ENCODE assay signal across 15 mouse cellular contexts in the genomic region with DNA sequence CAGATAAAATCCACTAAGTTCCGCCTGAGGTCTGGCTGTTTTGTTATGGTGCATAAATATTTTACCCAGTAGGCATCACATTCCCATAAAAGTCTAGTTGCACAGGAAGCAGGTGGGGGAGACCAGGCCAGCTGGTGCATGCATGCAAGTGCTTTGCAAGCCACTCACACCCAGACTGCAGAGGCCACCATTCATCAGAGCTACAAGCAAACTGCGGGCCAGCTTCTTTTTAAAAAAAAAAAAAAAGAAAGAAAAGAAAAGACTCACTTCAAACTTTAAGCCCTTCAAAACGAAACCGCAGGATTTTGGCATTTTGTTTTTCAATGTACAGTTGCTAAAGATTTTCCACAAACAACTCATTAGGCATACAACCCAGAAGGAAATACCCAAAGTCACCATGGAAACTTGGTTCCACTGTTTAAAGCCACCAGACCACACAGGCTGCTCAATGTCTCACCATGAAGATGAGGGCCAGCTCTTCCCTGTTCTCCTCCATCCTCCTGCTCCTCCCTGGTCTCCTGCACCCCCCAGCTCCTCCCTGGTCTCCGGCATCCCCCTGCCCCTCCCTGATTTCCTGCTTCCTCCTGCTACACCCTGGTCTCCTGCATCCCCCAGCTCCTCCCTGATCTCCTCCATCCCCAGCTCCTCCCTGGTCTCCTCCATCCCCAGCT. TPM values are rescaled to one million over a fixed set of nuclear protein-coding genes. Genes with fewer than 3 reads are reported as not detected.
A peak's percentile ranks its signal among the peaks of the same experiment; 100 is the strongest.
DNase-seq lines count a peak whose midpoint lies in the region; ATAC-seq and TF ChIP-seq lines count a peak whose summit lies in the region.
"Had no signal": no experiment of that assay in that cellular context is flagged by ENCODE, and none has a peak within 500 bp of the region (broad histone marks: within the 10 kb centered on the region; RNA-seq: fewer than 3 reads in every experiment).

No protein-coding gene starts in this region.

- peaks cover 11% of the 10 kb centered on the region; the same call in 1 of the 2 replicates for H3K36me3 ChIP-seq in kidney, embryonic 15.5 days
- no peaks in the 10 kb centered on the region for H3K36me3 ChIP-seq in forebrain, postnatal 0 days (ENCODE audit: insufficient read depth)
- H3K36me3 ChIP-seq: midbrain, embryonic 12.5 days had no signal

- TF ChIP-seq CTCF in forebrain, postnatal 0 days (IDR thresholded peaks at IDR 0.05; ENCODE audit: low read depth), result no peak

- no peak overlapping the region for H3K4me2 ChIP-seq in kidney, embryonic 15.5 days
- H3K4me2 ChIP-seq in forebrain, postnatal 0 days (ENCODE audit: low read depth), result no peak overlapping the region
- H3K4me2 ChIP-seq: lung, embryonic 15.5 days; midbrain, embryonic 12.5 days had no signal

- H3K9me3 ChIP-seq in kidney, embryonic 15.5 days (replicated peaks), result no peaks in the 10 kb centered on the region
- H3K9me3 ChIP-seq in forebrain, postnatal 0 days (ENCODE audit: low read length), result no peaks in the 10 kb centered on the region
- H3K9me3 ChIP-seq: heart, embryonic 10.5 days; lung, embryonic 15.5 days; midbrain, embryonic 12.5 days had no signal

- DNase-seq in kidney, postnatal 10 days, result no peak
- peak; percentile 54 for DNase-seq in forebrain, postnatal 0 days
- peak; percentile 15 for DNase-seq in mesoderm, embryonic 11.5 days (ENCODE audit: low read depth, low spot score)
- no peak for DNase-seq in ovary, postnatal 10 days (ENCODE audit: low spot score)
- no peak for DNase-seq in adrenal gland, postnatal 36 days
- DNase-seq: adrenal gland, adult 2 months; cerebellum, adult 11 months; liver had no signal

- no peaks in the 10 kb centered on the region for H3K27me3 ChIP-seq in kidney, embryonic 15.5 days
- no peaks in the 10 kb centered on the region for H3K27me3 ChIP-seq in forebrain, postnatal 0 days (ENCODE audit: insufficient read depth, low read length)
- H3K27me3 ChIP-seq: lung, embryonic 15.5 days; midbrain, embryonic 12.5 days had no signal

- peaks cover 9% of the 10 kb centered on the region for H3K4me1 ChIP-seq in kidney, embryonic 15.5 days
- no peaks in the 10 kb centered on the region for H3K4me1 ChIP-seq in forebrain, postnatal 0 days (ENCODE audit: insufficient read depth)
- H3K4me1 ChIP-seq: lung, embryonic 15.5 days had no signal

- H3K4me3 ChIP-seq in kidney, embryonic 15.5 days (replicated peaks), result no peak overlapping the region
- no peak overlapping the region for H3K4me3 ChIP-seq in forebrain, postnatal 0 days (ENCODE audit: low read depth, low read length)
- H3K4me3 ChIP-seq: heart, embryonic 10.5 days; lung, embryonic 15.5 days; midbrain, embryonic 12.5 days had no signal

- no peak for ATAC-seq in kidney, embryonic 15.5 days (replicated peaks; ENCODE audit: low FRiP score)
- ATAC-seq in common myeloid progenitor, adult 5-6 weeks (replicated peaks; ENCODE audit: low read depth, poor library complexity, severe bottlenecking), result peak; percentile 31
- ATAC-seq in forebrain, postnatal 0 days, result peak; percentile 62
- ATAC-seq in CD4-positive, CD25-positive, alpha-beta regulatory T cell, adult 4 months, result no peak

- H3K9ac ChIP-seq in kidney, embryonic 15.5 days, result no peak overlapping the region
- no peak overlapping the region for H3K9ac ChIP-seq in forebrain, postnatal 0 days
- H3K9ac ChIP-seq: lung, embryonic 15.5 days; midbrain, embryonic 12.5 days had no signal

- peak overlapping the region; percentile 18; the same call in 1 of the 2 replicates for H3K27ac ChIP-seq in kidney, embryonic 15.5 days
- 0 out of 2 replicates have a peak overlapping the region, but pooled peaks have one; percentile 29 for H3K27ac ChIP-seq in forebrain, postnatal 0 days (ENCODE audit: low read depth, low read length)
- H3K27ac ChIP-seq: heart, embryonic 10.5 days; lung, embryonic 15.5 days; midbrain, embryonic 12.5 days; stomach, postnatal 0 days had no signal

- WGBS in kidney, embryonic 15.5 days, result 35% methylated on average over 5 of the region's 5 CpGs
- WGBS in forebrain, postnatal 0 days, result 21% methylated on average over 5 of the region's 5 CpGs

RNA-seq across cellular contexts. Expression of a gene that starts 17.9 kb away (rescaled TPM):
- 10.1 and 11.9 TPM in 2 replicates for polyA plus RNA-seq in kidney, embryonic 15.5 days (2015; fragmentation: Nextera tagmentation; extraction: Ambion mirVana)
- 26.0 and 27.2 TPM in 2 replicates for total RNA-seq in common myeloid progenitor, adult 5-6 weeks (2017)
- 49.7 and 56.3 TPM in 2 replicates for total RNA-seq in forebrain, postnatal 0 days (2014; rRNA removed)
- polyA plus RNA-seq in forebrain, postnatal 0 days (2015; fragmentation: Nextera tagmentation; extraction: Ambion mirVana), result 5.9 and 12.3 TPM in 2 replicates
- total RNA-seq in adrenal gland, postnatal 36 days (2021), result 10 to 100 TPM; 14.3 to 14.9 TPM
- under 1 TPM in 1 of 2 experiments, not detected in 1; 0.25 TPM for polyA plus RNA-seq in CD4-positive, CD25-positive, alpha-beta regulatory T cell, adult 4 months (2017; shearing (Covaris generic))

Comparison
In these comparisons a context has a peak if more than half of its experiments do, and no peak if none do; other contexts are left out.
1. ATAC-seq: peak in common myeloid progenitor, adult 5-6 weeks (single experiment) and forebrain, postnatal 0 days (single experiment); none in kidney, embryonic 15.5 days (single experiment) and CD4-positive, CD25-positive, alpha-beta regulatory T cell, adult 4 months (single experiment).
2. DNase-seq: peak in forebrain, postnatal 0 days (single experiment) and mesoderm, embryonic 11.5 days (single experiment); none in kidney, postnatal 10 days (single experiment), ovary, postnatal 10 days (single experiment) and adrenal gland, postnatal 36 days (0 of 2).